Mouse (Mus musculus) ES-E14 (cell line): ENCODE results near the gene Dynll1. TPM values are rescaled to one million over a fixed set of nuclear protein-coding genes. Genes with fewer than 3 reads are reported as not detected.
A peak's percentile ranks its signal among the peaks of the same experiment; 100 is the strongest.

Experiments
- DNase-seq: peaks from one replicate; pipeline ENCODE4 v3.0.0-alpha.2; 2013; ENCODE audit warnings: low read depth, low spot score
- H3K27ac ChIP-seq: 2 replicates; pipeline ENCODE4 v1.5.1; 2012; ENCODE audit warnings: low read depth, mild to moderate bottlenecking, low read length, moderate library complexity, mixed read lengths; ENCODE audit not compliant: poor library complexity, insufficient read depth, severe bottlenecking
- H3K36me3 ChIP-seq: 2 replicates; pipeline ENCODE4 v1.6.1; 2012; ENCODE audit warnings: mild to moderate bottlenecking, low read length, moderate library complexity, mixed read lengths; ENCODE audit not compliant: control insufficient read depth, poor library complexity, insufficient read depth, severe bottlenecking
- H3K4me1 ChIP-seq, 2 experiments: fragments of 150-350 bp in 1 of 2; sonication (generic) in 1 of 2; 2 replicates each; pipeline ENCODE4 v1.6.1; 2012; ENCODE audit warnings: low read length in 2 of 2, mild to moderate bottlenecking in 1 of 2, mixed read lengths in 1 of 2; ENCODE audit not compliant: control insufficient read depth in 2 of 2, insufficient read depth in 2 of 2, poor library complexity in 1 of 2
- H3K4me3 ChIP-seq, 2 experiments: fragments of 150-350 bp in 1 of 2; sonication (generic) in 1 of 2; 2 replicates each; pipeline ENCODE4 v1.5.1; 2012; ENCODE audit warnings: low read length in 2 of 2, low read depth in 1 of 2, mild to moderate bottlenecking in 1 of 2, mixed read lengths in 1 of 2; ENCODE audit not compliant: insufficient read depth in 1 of 2, poor library complexity in 1 of 2, severe bottlenecking in 1 of 2
- H3K9ac ChIP-seq: 2 replicates; pipeline ENCODE4 v1.6.1; 2012; ENCODE audit warnings: low read depth, mild to moderate bottlenecking, low read length, mixed read lengths; ENCODE audit not compliant: poor library complexity, insufficient read depth, severe bottlenecking
- H3K9me3 ChIP-seq: fragments of 150-350 bp; sonication (generic); 2 replicates; pipeline ENCODE4 v1.6.1; 2012; ENCODE audit warnings: low read depth, mild to moderate bottlenecking, low read length; ENCODE audit not compliant: control insufficient read depth, insufficient read depth
- CHD2 ChIP-seq: IDR thresholded peaks from 2 replicates; pipeline ENCODE4 v1.6.1; 2014; ENCODE audit warnings: mild to moderate bottlenecking, low read depth, low read length, inconsistent platforms
- HCFC1 ChIP-seq: IDR thresholded peaks from 2 replicates; pipeline ENCODE4 v1.6.1; 2012; ENCODE audit warnings: low read length, inconsistent platforms, borderline replicate concordance; ENCODE audit not compliant: insufficient read depth
- MAFK ChIP-seq: IDR thresholded peaks from 2 replicates; pipeline ENCODE4 v1.6.1; 2014; ENCODE audit warnings: mild to moderate bottlenecking, low read depth, low read length, inconsistent platforms; ENCODE audit not compliant: insufficient read depth
- ZC3H11A ChIP-seq: IDR thresholded peaks from 2 replicates; pipeline ENCODE4 v1.6.1; 2012; ENCODE audit warnings: low read depth, mild to moderate bottlenecking, inconsistent platforms, low read length, borderline replicate concordance
- ZNF384 ChIP-seq: IDR thresholded peaks from 2 replicates; pipeline ENCODE4 v1.6.1; 2012; ENCODE audit warnings: low read depth, low read length, inconsistent platforms
- in situ Hi-C, 2 experiments: fragments of 600-800 bp; cut with MboI; formaldehyde crosslinking; loops; one replicate each; pipeline ENCODE4 v1.15.1; 2025; ENCODE audit warnings: low sequenced_read_pairs in 2 of 2, inconsistent platforms in 1 of 2; ENCODE audit not compliant: unreplicated experiment in 2 of 2
- total RNA-seq: library from RNA; depleted of rRNA; stranded (reverse); fragments of 300-350 nt; gene quantifications from 2 replicates; pipeline ENCODE4 v1.2.3, GENCODE M21; 2012

Dynll1 gene
- total RNA-seq, 1 experiment = 753 TPM

DNA sequence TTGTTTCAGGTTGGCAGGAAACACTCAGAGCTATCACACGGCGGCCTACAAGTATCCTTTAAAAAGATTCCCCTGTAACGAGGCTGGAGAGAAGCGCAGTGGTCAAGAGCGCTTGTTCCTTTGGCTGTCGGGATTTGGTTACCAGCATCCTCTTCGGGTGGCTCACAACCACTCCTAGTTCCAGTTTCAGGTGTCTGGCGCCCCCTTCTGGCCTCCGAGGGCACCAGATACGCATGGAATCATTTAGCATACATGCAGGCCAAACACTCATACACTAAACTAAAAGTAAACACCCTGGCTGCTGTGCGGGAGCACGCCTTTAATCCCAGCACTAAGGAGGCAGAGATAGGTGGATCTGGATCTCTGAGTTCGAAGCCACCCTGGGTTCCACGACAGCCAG is 24.8 kb downstream of the Dynll1 start:
- in situ Hi-C loops = no loop called here
- peak; percentile 97 for DNase-seq
- H3K9ac ChIP-seq = peak overlapping the region; percentile 60; the same call in 1 of the 2 replicates
- 0 out of 4 replicates have a peak overlapping the region, but pooled peaks of 1 of the 2 experiments have one; percentile 37 for H3K4me3 ChIP-seq
- H3K27ac ChIP-seq = peak overlapping the region; percentile 69
- H3K9me3 ChIP-seq = no peaks in the 10 kb centered on the region
- peaks cover 2 to 5% of the 10 kb centered on the region in 2 experiments; a peak in 2 of 4 replicates for H3K4me1 ChIP-seq
- no peak for TF ChIP-seq MAFK
- TF ChIP-seq ZNF384 = 0 out of 2 replicates have a peak, but pooled peaks have one; percentile 10
- TF ChIP-seq HCFC1 = 0 out of 2 replicates have a peak, but pooled peaks have one; percentile 55
- TF ChIP-seq ZC3H11A = peak; percentile 41; the same call in 1 of the 2 replicates
- TF ChIP-seq CHD2 = no peak
- no peaks in the 10 kb centered on the region for H3K36me3 ChIP-seq

DNA sequence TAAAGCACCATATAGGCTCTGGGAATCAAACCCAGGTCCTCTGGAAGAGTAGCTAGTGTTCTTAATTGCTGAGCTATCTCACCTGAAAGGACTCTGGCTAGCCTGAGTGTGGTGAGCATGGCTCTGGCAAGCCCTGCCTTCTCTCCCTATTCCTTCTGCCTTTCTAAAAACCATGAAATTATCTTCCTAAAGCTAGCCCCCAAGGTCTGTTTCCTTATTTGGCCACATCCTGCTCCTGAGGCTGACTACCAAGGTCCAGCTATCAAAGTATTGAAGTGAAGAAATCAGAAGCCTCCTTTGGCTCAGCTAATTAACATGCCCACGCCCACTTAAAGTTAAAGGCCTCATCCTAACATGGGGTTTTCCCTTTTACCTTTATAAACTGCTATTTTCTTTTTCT is 26.0 kb downstream of the Dynll1 start:
- in situ Hi-C loops = no loop called here

DNA sequence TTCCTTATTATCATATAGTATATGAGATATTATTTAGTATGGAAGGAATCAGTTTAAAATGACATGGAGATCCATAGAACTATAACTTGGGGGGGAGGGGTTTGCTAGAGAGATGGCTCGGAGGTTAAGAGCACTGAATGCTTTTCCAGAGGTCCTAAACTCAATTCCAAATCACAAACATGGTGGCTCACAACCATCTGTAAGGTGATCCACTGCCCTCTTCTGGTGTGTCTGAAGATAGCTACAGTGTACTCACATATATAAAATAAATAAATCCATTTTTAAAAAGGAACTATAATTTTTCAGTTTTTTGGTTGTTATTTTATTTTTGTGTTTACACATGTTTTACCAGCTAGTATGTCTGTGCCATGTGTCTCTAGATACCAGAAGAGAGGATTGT is 26.4 kb downstream of the Dynll1 start:
- TF ChIP-seq ZC3H11A = no peak
- TF ChIP-seq HCFC1 = no peak
- TF ChIP-seq CHD2 = no peak
- TF ChIP-seq MAFK = no peak
- TF ChIP-seq ZNF384 = no peak
- H3K9ac ChIP-seq = no peak overlapping the region

More for the DNA sequence above, 26.0 kb downstream of the Dynll1 start:
- H3K27ac ChIP-seq = no peak overlapping the region
- no peak overlapping the region for H3K4me3 ChIP-seq
- H3K9me3 ChIP-seq = no peaks in the 10 kb centered on the region
- H3K36me3 ChIP-seq = peaks cover 2% of the 10 kb centered on the region; the same call in 1 of the 2 replicates
- no peak overlapping the region for H3K9ac ChIP-seq
- peaks cover 2 to 8% of the 10 kb centered on the region in 2 experiments for H3K4me1 ChIP-seq
- no peak for DNase-seq
- TF ChIP-seq ZNF384 = no peak
- no peak for TF ChIP-seq CHD2
- TF ChIP-seq ZC3H11A = no peak
- TF ChIP-seq HCFC1 = no peak
- no peak for TF ChIP-seq MAFK

DNA sequence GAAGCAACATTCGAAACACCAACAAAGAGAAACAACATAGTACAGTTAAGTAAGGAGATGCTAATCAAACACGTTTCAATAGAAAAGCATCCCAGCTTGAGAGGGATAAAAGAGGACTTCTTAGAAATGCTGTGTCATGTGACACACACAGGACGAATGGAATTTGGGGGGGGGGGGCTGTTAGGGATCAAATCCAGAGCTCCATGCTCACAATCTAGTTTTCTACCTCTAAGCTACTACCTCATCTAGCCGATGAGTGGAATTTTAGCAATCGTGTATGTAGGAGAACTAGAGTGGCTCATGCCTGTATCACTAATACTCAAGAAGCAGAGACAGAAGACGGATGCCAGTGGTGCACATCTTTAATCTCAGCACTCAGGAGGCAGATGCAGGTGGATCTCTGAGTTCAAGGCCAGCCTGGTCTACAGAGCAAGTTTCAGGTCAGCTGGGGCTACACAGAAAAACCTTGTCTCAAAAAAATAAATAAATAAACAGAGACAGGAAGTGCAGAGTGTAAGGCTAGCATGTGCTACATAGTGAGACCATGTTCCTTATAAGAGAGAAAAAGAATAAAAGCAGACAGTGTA is 27.2 kb downstream of the Dynll1 start:
- in situ Hi-C loops = no loop called here
- Histone ChIP-seq H3K4me1 (peaks cover 2 to 10% of the 10 kb centered on the region in 2 experiments), H3K36me3 (peaks cover 7% of the 10 kb centered on the region), H3K9me3 (no peaks in the 10 kb centered on the region), H3K9ac (peak overlapping the region; percentile 80; the same call in 1 of the 2 replicates), H3K27ac (peak overlapping the region; percentile 82; the same call in 1 of the 2 replicates), H3K4me3 (peak overlapping the region; percentile 54 to 97)
- TF ChIP-seq ZNF384 (no peak), MAFK (no peak), CHD2 (no peak), HCFC1 (no peak), ZC3H11A (no peak)
- DNase-seq = no peak

More for the DNA sequence above, 26.4 kb downstream of the Dynll1 start:
- Histone ChIP-seq H3K9me3 (no peaks in the 10 kb centered on the region), H3K4me3 (no peak overlapping the region), H3K36me3 (peaks cover 2% of the 10 kb centered on the region; the same call in 1 of the 2 replicates), H3K27ac (no peak overlapping the region), H3K4me1 (peaks cover 2 to 8% of the 10 kb centered on the region in 2 experiments)
- in situ Hi-C loops = no loop called here
- no peak for DNase-seq
